Mouse (Mus musculus) left cerebral cortex, adult 6 months (tissue): ENCODE data around the gene Ncoa5. TPM values are rescaled to one million over a fixed set of nuclear protein-coding genes. Genes with fewer than 3 reads are reported as not detected.

Experiments used
- long read RNA-seq, 2 experiments: library from polyadenylated mRNA; unstranded; transcript quantifications; one replicate each; pipeline ENCODE4 v2.0.0; 2019 to 2020
- polyA plus RNA-seq: library from polyadenylated mRNA; unstranded; fragments of <200 nt; fragmentation: Nextera tagmentation; gene quantifications from 2 replicates; pipeline ENCODE4 v1.2.3, GENCODE M21; 2021

Ncoa5 gene
- polyA plus RNA-seq: 6.1 and 14.0 TPM in 2 replicates
- long read RNA-seq, experiment 1, transcript Ncoa5-201 (8 exons, 3,179 nt): major isoform, 11 of 55 reads
- long read RNA-seq, experiment 1, partial matches to known transcripts: 21 of 55 reads
- long read RNA-seq, experiment 1, other reads (novel, unspliced or antisense): 20 of 55 reads
- long read RNA-seq, experiment 2, partial matches to known transcripts: 1 of 22 reads
- long read RNA-seq, experiment 2, other reads (novel, unspliced or antisense): 18 of 22 reads

GRCm38 (mm10) chr2:165034131-165035057 is at the start of gene Ncoa5:
Ncoa5 (minus strand) TSS chr2:165034867.

GRCm38 (mm10) chr2:165054888-165055852 is 20.5 kb upstream of the Ncoa5 start, which contains the start of gene Cd40:
Cd40 (plus strand) TSS chr2:165055627.

DNA sequence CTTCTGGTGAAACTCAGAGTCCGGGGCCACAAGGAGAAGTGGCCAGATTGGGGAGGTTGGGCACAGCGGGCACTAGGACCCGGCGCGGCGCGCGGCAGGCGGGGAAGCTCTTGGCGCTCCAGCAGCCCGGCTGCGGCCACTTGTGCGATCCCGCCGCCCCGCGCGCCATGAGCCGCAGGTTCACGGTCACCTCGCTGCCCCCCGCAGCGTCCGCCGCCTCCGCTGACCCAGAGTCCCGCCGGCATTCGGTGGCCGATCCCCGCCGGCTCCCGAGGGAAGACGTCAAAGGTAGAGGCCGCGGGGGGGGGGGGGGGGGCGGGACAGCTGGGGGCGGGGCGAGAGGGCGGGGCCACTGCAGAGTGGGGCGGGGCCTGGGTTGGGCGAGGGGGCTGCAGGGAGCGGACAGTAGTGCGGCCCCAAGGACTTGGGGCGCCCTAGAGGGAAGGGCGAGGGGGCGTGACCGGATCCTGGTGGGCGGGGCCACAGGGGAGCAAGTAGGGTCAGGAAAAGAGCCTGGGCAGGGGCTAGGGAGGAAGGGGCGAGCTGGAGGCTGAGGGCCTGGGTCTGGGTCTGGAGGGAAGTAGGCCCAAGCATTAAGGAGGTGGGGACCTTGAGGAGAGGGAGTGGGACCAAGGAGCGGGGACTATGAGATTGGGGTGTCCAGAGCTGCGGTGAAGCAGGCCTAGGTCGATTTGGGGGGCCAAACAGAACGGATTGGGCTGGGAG is 73.8 kb downstream of the Ncoa5 start, which contains the start of gene Slc12a5:
TSS of gene Slc12a5 (plus strand) at position 87 of the 726 bp plus-strand sequence.

Other genes with a start within 250 kb of the Ncoa5 start
- gene Snx21, start 249.0 kb downstream of the Ncoa5 start, polyA plus RNA-seq: 50.8 and 62.0 TPM in 2 replicates
- gene Acot8, start 230.0 kb downstream of the Ncoa5 start, polyA plus RNA-seq: 21.4 TPM in 2 replicates
- gene Zswim3, start 229.8 kb downstream of the Ncoa5 start, polyA plus RNA-seq: 7.8 and 8.8 TPM in 2 replicates
- gene Zswim1, start 212.2 kb downstream of the Ncoa5 start, polyA plus RNA-seq: 23.2 and 23.4 TPM in 2 replicates
- not detected in 2 replicates for gene Spata25, start 206.3 kb downstream of the Ncoa5 start, polyA plus RNA-seq
- gene Ctsa, start 202.0 kb downstream of the Ncoa5 start, polyA plus RNA-seq: 105 and 121 TPM in 2 replicates
- gene Neurl2, start 201.4 kb downstream of the Ncoa5 start, polyA plus RNA-seq: 3.4 and 4.6 TPM in 2 replicates
- 75.3 and 129 TPM in 2 replicates for gene Pltp, start 177.2 kb downstream of the Ncoa5 start, polyA plus RNA-seq
- gene Pcif1, start 155.6 kb downstream of the Ncoa5 start, polyA plus RNA-seq: 80.5 and 84.8 TPM in 2 replicates
- gene Zfp335, start 123.1 kb downstream of the Ncoa5 start, polyA plus RNA-seq: 6.6 and 9.3 TPM in 2 replicates
- 0.91 and 0.93 TPM in 2 replicates for gene Mmp9, start 94.1 kb downstream of the Ncoa5 start, polyA plus RNA-seq
- gene Slc12a5, start 74.1 kb downstream of the Ncoa5 start, polyA plus RNA-seq: 96.8 and 132 TPM in 2 replicates
- gene Cd40, start 20.8 kb upstream of the Ncoa5 start, polyA plus RNA-seq: 0.78 and 1.8 TPM in 2 replicates
- not detected in 2 replicates for gene 1700025C18Rik, start 55.9 kb upstream of the Ncoa5 start, polyA plus RNA-seq
- 22.8 and 28.9 TPM in 2 replicates for gene Cdh22, start 200.0 kb upstream of the Ncoa5 start, polyA plus RNA-seq